In genomic region chr19:36836035-36836434, GRCm38 (mm10) we compare ENCODE assay signal across 9 mouse cellular contexts. TPM values are rescaled to one million over a fixed set of nuclear protein-coding genes. Genes with fewer than 3 reads are reported as not detected.
DNase-seq lines count a peak whose midpoint lies in the region; ATAC-seq and TF ChIP-seq lines count a peak whose summit lies in the region.
"Had no signal": no experiment of that assay in that cellular context is flagged by ENCODE, and none has a peak within 500 bp of the region (broad histone marks: within the 10 kb centered on the region; RNA-seq: fewer than 3 reads in every experiment).

No protein-coding gene starts in this region.

- peak overlapping the region; percentile 38 to 99; a peak in 3 of 4 replicates for H3K4me3 ChIP-seq in heart, embryonic 14.5 days (ENCODE audit: control insufficient read depth in 1 of 2, insufficient read depth in 1 of 2, low read depth in 1 of 2, low read length in 2 of 2)
- H3K4me3 ChIP-seq in heart, postnatal 0 days (ENCODE audit: low read depth, low read length): peak overlapping the region; percentile 98
- H3K4me3 ChIP-seq in macrophage (ENCODE audit: inconsistent target): peak overlapping the region; percentile 78; the same call in 1 of the 2 replicates

- H3K27ac ChIP-seq in heart, embryonic 14.5 days (replicated peaks in 1 of 2; ENCODE audit: control insufficient read depth in 1 of 2, insufficient read depth in 1 of 2, low read depth in 2 of 2, low read length in 2 of 2): no peak overlapping the region; a peak in 1 of 4 replicates
- H3K27ac ChIP-seq in heart, postnatal 0 days (ENCODE audit: low read depth): peak overlapping the region; percentile 0; the same call in 1 of the 2 replicates
- no peak overlapping the region for H3K27ac ChIP-seq in macrophage

- peak overlapping the region; percentile 99 for H3K9ac ChIP-seq in heart, embryonic 14.5 days (ENCODE audit: low read length)
- H3K9ac ChIP-seq in heart, postnatal 0 days (replicated peaks; ENCODE audit: low read depth, low read length): 0 out of 2 replicates have a peak overlapping the region, but pooled peaks have one; percentile 1

- no peak for DNase-seq in heart, postnatal 4 days
- DNase-seq in ZHBTc4 (ENCODE audit: low read depth, low spot score): peak; percentile 13
- DNase-seq in heart, postnatal 0 days (ENCODE audit: low spot score): no peak
- DNase-seq in ovary, adult 18-20 months (ENCODE audit: low spot score): no peak
- no peak for DNase-seq in cerebellum, adult 18-20 months
- DNase-seq in thymus, postnatal 36 days: no peak

- ATAC-seq in heart, embryonic 14.5 days (ENCODE audit: insufficient number of reproducible peaks, insufficient read depth, low FRiP score, low read depth): no peak
- ATAC-seq in heart, postnatal 0 days (ENCODE audit: insufficient read depth, low read depth): no peak
- ATAC-seq: Patski had no signal

- peaks cover 65% of the 10 kb centered on the region for H3K79me2 ChIP-seq in macrophage (ENCODE audit: inconsistent target)

- peaks cover 18% of the 10 kb centered on the region for H3K36me3 ChIP-seq in heart, embryonic 14.5 days (ENCODE audit: control insufficient read depth, insufficient read depth, low read length)
- H3K36me3 ChIP-seq in heart, postnatal 0 days (replicated peaks; ENCODE audit: control insufficient read depth, insufficient read depth, low read length): no peaks in the 10 kb centered on the region; the same call in 1 of the 2 replicates
- H3K36me3 ChIP-seq in macrophage (ENCODE audit: inconsistent target): no peaks in the 10 kb centered on the region

- H3K4me2 ChIP-seq in heart, embryonic 14.5 days (ENCODE audit: low read length): peak overlapping the region; percentile 91
- H3K4me2 ChIP-seq in heart, postnatal 0 days (ENCODE audit: low read depth, low read length): peak overlapping the region; percentile 93

- no peaks in the 10 kb centered on the region for H3K27me3 ChIP-seq in heart, embryonic 14.5 days (ENCODE audit: control insufficient read depth, insufficient read depth, low read length)
- no peaks in the 10 kb centered on the region for H3K27me3 ChIP-seq in heart, postnatal 0 days (ENCODE audit: control insufficient read depth, insufficient read depth, low read length)
- H3K27me3 ChIP-seq: Patski had no signal

- no peak for TF ChIP-seq EP300 in heart, postnatal 0 days (IDR thresholded peaks at IDR 0.05; ENCODE audit: low read depth)

- TF ChIP-seq CTCF in heart, postnatal 0 days (IDR thresholded peaks at IDR 0.05; ENCODE audit: low read depth): no peak

- WGBS in heart, embryonic 14.5 days: 18% methylated on average over 4 of the region's 4 CpGs
- WGBS in heart, postnatal 0 days: 14% methylated on average over 4 of the region's 4 CpGs
- 88% methylated on average over 4 of the region's 4 CpGs for WGBS in macrophage (ENCODE audit: missing documents)

- no peaks in the 10 kb centered on the region for H3K9me3 ChIP-seq in heart, embryonic 14.5 days (ENCODE audit: control insufficient read depth, low read length)
- H3K9me3 ChIP-seq in heart, postnatal 0 days (replicated peaks; ENCODE audit: control insufficient read depth, low read length): no peaks in the 10 kb centered on the region

- H3K4me1 ChIP-seq in heart, embryonic 14.5 days (ENCODE audit: control insufficient read depth in 2 of 2, insufficient read depth in 2 of 2, low read length in 2 of 2): peaks cover 7 to 17% of the 10 kb centered on the region in 2 experiments
- H3K4me1 ChIP-seq in heart, postnatal 0 days (ENCODE audit: control insufficient read depth, insufficient read depth): peaks cover 16% of the 10 kb centered on the region

RNA-seq across cellular contexts. Expression of gene Tnks2, which starts 2.0 kb away (rescaled TPM):
- polyA plus RNA-seq in heart, embryonic 14.5 days (2014; fragmentation: Nextera tagmentation; extraction: Ambion mirVana): 67.1 and 71.7 TPM in 2 replicates
- total RNA-seq in heart, postnatal 4 days (2021): 100 to 1,000 TPM; 109 to 113 TPM
- total RNA-seq in heart, postnatal 0 days (2014; rRNA removed; ENCODE audit: low replicate concordance): 84.8 and 127 TPM in 2 replicates
- polyA plus RNA-seq in heart, postnatal 0 days (2015; fragmentation: Nextera tagmentation; extraction: Ambion mirVana): 17.1 and 19.8 TPM in 2 replicates
- total RNA-seq in macrophage (2018; cell fraction: chromatin; rRNA removed): 100 to 1,000 TPM in 25 of 26 experiments, 10 to 100 TPM in 1; 94.9 to 212 (median 142) TPM
- total RNA-seq in macrophage (2018; cell fraction: cytosol; rRNA removed): 100 to 1,000 TPM in 1 of 26 experiments, 10 to 100 TPM in 25; 60.3 to 107 (median 80.7) TPM
- 100 to 1,000 TPM in 12 of 26 experiments, 10 to 100 TPM in 14; 66.0 to 150 (median 98.4) TPM for total RNA-seq in macrophage (2018; cell fraction: nucleus; rRNA removed)
- polyA plus RNA-seq in macrophage (2018): 59.3 to 62.3 TPM (median 62.1 TPM) in 3 replicates
